Mouse (Mus musculus) liver, embryonic 13.5 days (tissue): ENCODE data around the gene Pxmp2. TPM values are rescaled to one million over a fixed set of nuclear protein-coding genes. Genes with fewer than 3 reads are reported as not detected.

Experiments used
- ATAC-seq: fragments of 200-750 bp; cut with Nextera tagmentation; 2 replicates; pipeline ENCODE4 v1.8.0; 2017; ENCODE audit warnings: low read depth, mild to moderate bottlenecking, moderate number of reproducible peaks, moderate library complexity
- DNase-seq: peaks from one replicate; pipeline ENCODE4 v3.0.0; 2022
- H3K27ac ChIP-seq: fragments of 300-500 bp; sonication (generic); 2 replicates; pipeline ENCODE4 v1.5.1; 2015; ENCODE audit warnings: moderate library complexity, mild to moderate bottlenecking, inconsistent platforms
- H3K27me3 ChIP-seq: fragments of 300-500 bp; sonication (generic); 2 replicates; pipeline ENCODE4 v1.6.1; 2015; ENCODE audit warnings: mild to moderate bottlenecking, inconsistent platforms
- H3K36me3 ChIP-seq: fragments of 300-500 bp; sonication (generic); 2 replicates; pipeline ENCODE4 v1.6.1; 2015; ENCODE audit warnings: mild to moderate bottlenecking, inconsistent platforms
- H3K4me1 ChIP-seq: fragments of 300-500 bp; sonication (generic); replicated peaks from 2 replicates; pipeline ENCODE4 v1.6.1; 2015; ENCODE audit warnings: inconsistent platforms
- H3K4me2 ChIP-seq: fragments of 300-500 bp; sonication (generic); 2 replicates; pipeline ENCODE4 v1.6.1; 2015; ENCODE audit warnings: inconsistent platforms, mild to moderate bottlenecking, moderate library complexity
- H3K4me3 ChIP-seq: fragments of 300-500 bp; sonication (generic); replicated peaks from 2 replicates; pipeline ENCODE4 v1.5.1; 2015; ENCODE audit warnings: mild to moderate bottlenecking, inconsistent platforms
- H3K9ac ChIP-seq: fragments of 300-500 bp; sonication (generic); 2 replicates; pipeline ENCODE4 v1.6.1; 2015; ENCODE audit warnings: mild to moderate bottlenecking, inconsistent platforms
- H3K9me3 ChIP-seq: fragments of 300-500 bp; sonication (generic); replicated peaks from 2 replicates; pipeline ENCODE4 v1.6.1; 2016; ENCODE audit warnings: inconsistent platforms
- WGBS: fragments of 180-500 bp; shearing (Covaris S2); methylation state at CpG from one replicate; pipeline ENCODE4 v1.1.7; 2015; ENCODE audit not compliant: insufficient replicate concordance; 5-methylcytosine and 5-hydroxymethylcytosine counted together
- polyA plus RNA-seq: library from polyadenylated mRNA; unstranded; fragments of >200 nt; fragmentation: Nextera tagmentation; extraction: Ambion mirVana; gene quantifications from 2 replicates; pipeline ENCODE4 v1.2.1, GENCODE M21; 2015

Pxmp2 gene
- polyA plus RNA-seq = 34.1 and 34.3 TPM in 2 replicates

DNA sequence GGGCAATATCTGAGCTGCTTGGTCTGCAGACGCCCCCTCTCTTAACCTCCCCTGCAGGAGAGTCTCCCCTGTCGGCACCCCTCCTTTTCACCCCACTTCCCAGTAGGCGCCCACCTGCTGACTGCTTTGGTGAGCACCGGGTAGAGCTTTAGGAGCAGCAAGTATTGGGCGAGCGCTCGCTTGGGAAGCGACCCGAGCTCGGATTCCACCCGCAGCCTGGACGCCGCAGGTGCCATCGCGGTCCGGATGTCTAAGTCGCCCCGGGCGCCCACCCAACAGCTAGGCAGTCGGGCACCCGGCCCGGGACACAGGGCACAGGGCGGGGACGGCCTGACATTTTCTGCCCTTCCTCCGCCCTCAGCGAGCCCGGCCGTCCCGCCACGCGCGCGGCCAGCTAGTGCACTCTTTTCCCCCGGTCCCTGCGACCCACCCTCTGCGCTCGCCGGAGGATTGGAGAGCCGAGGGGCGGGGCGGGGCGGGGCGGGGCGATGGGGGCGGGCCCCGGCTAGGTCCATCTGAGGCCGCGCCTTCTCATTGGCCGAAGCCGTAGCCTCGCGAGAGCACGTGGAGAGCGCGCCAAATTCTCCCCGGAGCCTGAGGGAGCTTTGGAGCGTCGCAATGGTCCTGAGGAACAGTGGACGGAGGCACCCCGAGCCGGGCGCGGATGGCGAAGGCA lies at the start of gene Pxmp2, which contains the start of gene Pole:
Gene Pxmp2, minus strand, starts transcription at position 417 of the 676 bp plus-strand sequence.
Gene Pole, plus strand, starts transcription at position 537 of the 676 bp plus-strand sequence.
- Histone ChIP-seq H3K4me1 (peaks cover 44% of the 10 kb centered on the region), H3K4me2 (peak within 1 kb of the TSS; percentile 100), H3K36me3 (peaks cover 26% of the 10 kb centered on the region), H3K27me3 (no peaks in the 10 kb centered on the region), H3K27ac (peak within 1 kb of the TSS; percentile 86), H3K9ac (peak within 1 kb of the TSS; percentile 87), H3K4me3 (peak within 1 kb of the TSS; percentile 83), H3K9me3 (no peaks in the 10 kb centered on the region)
- DNase-seq (peak; percentile 89), ATAC-seq (peak; percentile 95)
- under 1% methylated on average over 54 of the region's 64 CpGs for WGBS

DNA sequence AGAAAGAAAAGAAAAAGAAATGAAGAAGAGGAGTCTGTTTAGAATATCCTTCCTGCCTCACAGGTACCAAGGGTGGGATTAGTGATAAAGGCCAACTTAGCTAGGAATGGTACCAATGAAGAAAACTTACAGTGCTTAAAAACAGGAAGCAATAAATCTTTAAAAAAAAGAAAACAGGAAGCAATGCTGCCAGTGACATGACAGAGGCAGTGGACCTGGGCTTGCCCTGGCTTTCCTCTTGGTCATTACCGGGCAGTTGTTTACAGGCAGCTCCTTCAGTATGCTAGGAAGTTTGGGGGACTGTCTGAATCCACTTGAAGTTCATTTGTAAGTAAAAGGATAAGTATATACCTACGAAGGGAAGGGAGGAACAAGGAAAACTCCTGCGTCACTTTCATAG lies 44.5 kb upstream of the Pxmp2 start:
- no peak for DNase-seq
- WGBS = 47% methylated on average over 3 of the region's 3 CpGs
- H3K36me3 ChIP-seq = peaks cover 94% of the 10 kb centered on the region
- H3K4me2 ChIP-seq = no peak overlapping the region
- H3K27ac ChIP-seq = no peak overlapping the region
- H3K9me3 ChIP-seq = no peaks in the 10 kb centered on the region
- no peak overlapping the region for H3K9ac ChIP-seq
- H3K4me3 ChIP-seq = no peak overlapping the region
- no peak for ATAC-seq
- H3K4me1 ChIP-seq = no peaks in the 10 kb centered on the region
- H3K27me3 ChIP-seq = no peaks in the 10 kb centered on the region

DNA sequence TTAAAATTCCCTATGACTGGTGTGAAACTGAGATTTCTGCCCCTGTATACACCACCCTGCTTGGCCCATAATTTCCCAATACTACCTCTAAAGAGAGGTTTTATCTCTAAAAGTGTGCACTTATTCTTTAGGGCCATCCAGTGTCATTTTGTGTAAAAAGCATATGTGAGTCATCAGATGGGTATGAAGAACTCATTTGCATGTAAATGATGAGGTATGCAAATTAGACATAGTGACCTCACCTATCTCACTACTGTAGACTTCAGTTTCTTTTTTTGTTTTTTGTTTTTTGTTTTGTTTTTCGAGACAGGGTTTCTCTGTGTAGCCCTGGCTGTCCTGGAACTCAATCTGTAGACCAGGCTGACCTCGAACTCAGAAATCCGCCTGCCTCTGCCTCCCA lies 27.1 kb upstream of the Pxmp2 start:
- no peaks in the 10 kb centered on the region for H3K9me3 ChIP-seq
- H3K27me3 ChIP-seq = no peaks in the 10 kb centered on the region
- 83% methylated on average over 3 of the region's 3 CpGs for WGBS
- no peak overlapping the region for H3K27ac ChIP-seq
- H3K4me1 ChIP-seq = no peaks in the 10 kb centered on the region
- H3K4me3 ChIP-seq = no peak overlapping the region
- ATAC-seq (no peak), DNase-seq (no peak)
- no peak overlapping the region for H3K4me2 ChIP-seq
- no peak overlapping the region for H3K9ac ChIP-seq
- H3K36me3 ChIP-seq = peaks cover 83% of the 10 kb centered on the region

DNA sequence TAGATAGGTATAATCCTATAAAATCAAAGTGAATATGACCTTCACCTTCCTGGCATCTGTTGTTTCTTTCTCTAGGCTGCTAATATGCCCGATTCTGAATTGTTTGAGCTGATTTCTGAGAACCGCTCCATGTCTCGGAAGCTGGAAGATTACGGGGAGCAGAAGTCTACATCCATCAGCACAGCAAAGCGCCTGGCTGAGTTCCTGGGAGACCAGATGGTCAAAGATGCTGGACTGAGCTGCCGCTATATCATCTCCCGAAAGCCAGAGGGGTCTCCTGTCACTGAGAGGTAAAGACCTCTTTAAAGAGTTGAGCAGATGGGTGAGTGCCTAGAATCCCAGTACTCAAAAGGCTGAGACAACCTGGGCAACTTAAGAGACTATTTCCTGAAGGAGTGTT lies 22.9 kb upstream of the Pxmp2 start:
- Histone ChIP-seq H3K4me1 (no peaks in the 10 kb centered on the region), H3K4me2 (no peak overlapping the region), H3K9me3 (no peaks in the 10 kb centered on the region), H3K27ac (no peak overlapping the region), H3K36me3 (peaks cover 97% of the 10 kb centered on the region), H3K27me3 (no peaks in the 10 kb centered on the region), H3K4me3 (no peak overlapping the region), H3K9ac (no peak overlapping the region)
- ATAC-seq (no peak), DNase-seq (no peak)
- WGBS = 89% methylated on average over 7 of the region's 7 CpGs

DNA sequence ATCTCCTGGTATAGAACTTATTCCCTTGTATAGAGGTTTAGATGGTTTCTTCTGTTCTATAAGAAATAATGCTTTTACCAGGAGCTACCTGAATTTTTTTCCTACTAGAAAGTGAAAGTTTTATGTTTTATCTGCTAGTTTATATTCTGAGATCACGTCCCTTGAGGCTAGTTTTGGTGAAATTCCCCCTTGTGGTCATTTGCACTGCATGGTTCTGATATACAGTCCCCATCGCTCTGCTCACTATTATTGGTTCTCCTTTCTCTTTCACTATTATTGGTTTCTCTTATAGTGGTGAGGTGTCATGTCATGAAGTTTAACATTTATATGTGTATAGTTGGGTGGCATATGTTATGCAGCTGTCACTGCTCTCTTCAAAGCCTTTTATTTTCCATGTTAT lies 14.6 kb upstream of the Pxmp2 start:
- whole genome bisulfite sequencing = 68% methylated on average over 2 of the region's 2 CpGs
- no peak for DNase-seq
- no peak for ATAC-seq

DNA sequence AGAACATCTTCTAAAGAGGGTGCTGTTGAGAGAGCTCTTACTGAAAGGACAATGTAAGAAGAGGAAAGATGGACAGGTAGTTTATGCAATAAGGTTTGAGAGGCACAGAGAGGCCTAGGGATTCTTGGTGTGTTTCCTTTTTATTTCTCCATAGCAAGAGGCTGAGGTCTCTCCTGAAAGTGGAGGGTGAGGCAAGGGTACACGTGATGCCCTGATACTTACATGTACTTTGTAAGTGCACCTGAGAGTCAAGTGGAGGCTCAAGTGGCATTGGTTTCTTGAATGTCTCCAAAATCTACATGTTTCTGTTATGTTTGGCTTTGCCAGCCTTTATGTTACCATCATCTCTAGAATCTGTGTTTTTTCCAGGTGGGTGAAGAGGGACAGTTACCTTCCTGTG lies 10.7 kb upstream of the Pxmp2 start:
- H3K27me3 ChIP-seq = no peaks in the 10 kb centered on the region
- 83% methylated on average over 1 of the region's 1 CpGs for WGBS
- no peak overlapping the region for H3K4me3 ChIP-seq
- DNase-seq (no peak), ATAC-seq (no peak)
- no peak overlapping the region for H3K27ac ChIP-seq
- H3K4me1 ChIP-seq = peaks cover 4% of the 10 kb centered on the region
- peaks cover 95% of the 10 kb centered on the region for H3K36me3 ChIP-seq
- no peak overlapping the region for H3K9ac ChIP-seq
- H3K9me3 ChIP-seq = no peaks in the 10 kb centered on the region
- H3K4me2 ChIP-seq = no peak overlapping the region

More for the DNA sequence above, 14.6 kb upstream of the Pxmp2 start:
- peaks cover 98% of the 10 kb centered on the region for H3K36me3 ChIP-seq
- H3K4me2 ChIP-seq = no peak overlapping the region
- no peaks in the 10 kb centered on the region for H3K27me3 ChIP-seq
- no peak overlapping the region for H3K9ac ChIP-seq
- no peaks in the 10 kb centered on the region for H3K9me3 ChIP-seq
- H3K27ac ChIP-seq = no peak overlapping the region
- H3K4me1 ChIP-seq = no peaks in the 10 kb centered on the region
- H3K4me3 ChIP-seq = no peak overlapping the region

DNA sequence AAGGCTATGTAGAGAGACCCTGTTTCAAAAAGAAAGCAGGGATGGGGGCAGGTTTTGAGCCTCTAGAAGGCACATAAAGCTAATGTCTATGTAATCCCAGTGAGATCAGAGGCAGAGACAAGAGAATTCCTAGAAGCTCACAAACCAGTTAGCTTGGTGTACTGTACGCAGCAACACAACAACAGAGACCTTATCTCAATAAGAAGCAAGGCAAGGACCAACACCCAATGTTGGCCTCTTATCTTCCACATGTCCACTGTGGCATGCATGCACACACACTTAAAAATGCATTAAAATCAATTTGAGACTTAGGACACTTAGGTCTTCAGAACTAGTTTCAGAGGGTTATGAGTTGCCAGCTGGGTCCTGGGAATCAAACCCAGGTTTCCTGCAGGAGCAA lies 5.7 kb upstream of the Pxmp2 start:
- H3K27me3 ChIP-seq = no peaks in the 10 kb centered on the region
- 26% methylated on average over 1 of the region's 1 CpGs for WGBS

DNA sequence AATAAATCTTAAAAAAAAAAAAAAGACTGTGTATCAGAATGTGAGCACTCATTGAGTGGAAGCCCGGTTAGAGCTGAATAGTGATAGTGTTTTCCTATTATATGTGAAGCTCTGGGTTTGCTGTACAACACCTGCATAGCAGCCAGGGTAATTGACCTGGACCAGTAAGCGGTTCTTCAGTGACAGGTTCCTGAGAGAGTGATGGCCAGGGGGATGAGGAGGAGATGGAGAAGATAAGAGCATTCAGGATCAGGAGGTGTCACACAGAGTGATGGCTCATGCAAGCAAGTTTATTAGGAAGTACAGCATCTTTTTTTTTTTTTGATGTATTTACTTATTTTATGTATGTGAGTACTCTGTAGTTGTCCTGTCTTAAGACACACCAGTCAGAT lies 1.1 kb upstream of the Pxmp2 start:
- 51% methylated on average over 2 of the region's 2 CpGs for WGBS
- Histone ChIP-seq H3K36me3 (peaks cover 37% of the 10 kb centered on the region), H3K4me2 (peak overlapping the region; percentile 100), H3K4me1 (peaks cover 55% of the 10 kb centered on the region), H3K9me3 (no peaks in the 10 kb centered on the region), H3K4me3 (peak overlapping the region; percentile 83), H3K9ac (peak overlapping the region; percentile 87), H3K27ac (no peak overlapping the region), H3K27me3 (no peaks in the 10 kb centered on the region)
- no peak for ATAC-seq
- DNase-seq = no peak

More for the DNA sequence above, 5.7 kb upstream of the Pxmp2 start:
- H3K9ac ChIP-seq = no peak overlapping the region
- no peaks in the 10 kb centered on the region for H3K9me3 ChIP-seq
- H3K4me2 ChIP-seq = no peak overlapping the region
- peaks cover 75% of the 10 kb centered on the region for H3K36me3 ChIP-seq
- DNase-seq (no peak), ATAC-seq (peak; percentile 70)
- no peak overlapping the region for H3K4me3 ChIP-seq
- H3K4me1 ChIP-seq = peaks cover 32% of the 10 kb centered on the region
- H3K27ac ChIP-seq = 0 out of 2 replicates have a peak overlapping the region, but pooled peaks have one; percentile 19

DNA sequence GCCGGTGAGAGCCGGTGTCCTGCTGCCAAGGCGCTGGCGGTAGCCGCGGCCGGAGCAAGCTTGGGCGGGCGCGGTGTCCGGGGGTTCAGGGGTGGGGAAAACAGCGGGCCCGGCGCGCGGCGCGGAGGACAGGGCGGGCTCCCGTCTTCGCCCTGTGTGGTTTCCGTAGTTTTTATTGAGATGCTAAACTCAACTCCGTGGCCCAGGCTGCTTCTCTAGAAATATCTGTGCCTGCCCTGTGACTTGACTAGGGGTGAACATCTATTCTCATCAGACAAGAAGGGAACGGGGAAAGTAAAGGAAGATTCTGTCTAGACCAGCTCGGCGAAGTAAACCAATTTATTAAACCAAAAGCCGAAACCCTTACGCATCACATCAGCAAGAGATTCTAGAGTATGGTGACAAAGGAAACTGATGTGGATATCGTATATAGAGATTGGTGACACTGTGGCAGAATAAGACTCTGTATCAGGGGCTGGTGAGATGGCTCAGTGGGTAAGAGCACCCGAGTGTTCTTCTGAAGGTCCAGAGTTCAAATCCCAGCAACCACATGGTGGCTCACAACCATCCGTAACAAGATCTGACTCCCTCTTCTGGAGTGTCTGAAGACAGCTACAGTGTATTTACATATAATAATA lies 579 bp upstream of the Pxmp2 start:
- H3K27ac ChIP-seq = peak overlapping the region; percentile 86
- no peak for DNase-seq
- H3K9ac ChIP-seq = peak overlapping the region; percentile 87
- H3K4me3 ChIP-seq = peak overlapping the region; percentile 83
- 2% methylated on average over 31 of the region's 31 CpGs for WGBS
- no peaks in the 10 kb centered on the region for H3K27me3 ChIP-seq
- peak overlapping the region; percentile 100 for H3K4me2 ChIP-seq
- peak; percentile 83 for ATAC-seq
- no peaks in the 10 kb centered on the region for H3K9me3 ChIP-seq
- H3K4me1 ChIP-seq = peaks cover 50% of the 10 kb centered on the region
- H3K36me3 ChIP-seq = peaks cover 32% of the 10 kb centered on the region

DNA sequence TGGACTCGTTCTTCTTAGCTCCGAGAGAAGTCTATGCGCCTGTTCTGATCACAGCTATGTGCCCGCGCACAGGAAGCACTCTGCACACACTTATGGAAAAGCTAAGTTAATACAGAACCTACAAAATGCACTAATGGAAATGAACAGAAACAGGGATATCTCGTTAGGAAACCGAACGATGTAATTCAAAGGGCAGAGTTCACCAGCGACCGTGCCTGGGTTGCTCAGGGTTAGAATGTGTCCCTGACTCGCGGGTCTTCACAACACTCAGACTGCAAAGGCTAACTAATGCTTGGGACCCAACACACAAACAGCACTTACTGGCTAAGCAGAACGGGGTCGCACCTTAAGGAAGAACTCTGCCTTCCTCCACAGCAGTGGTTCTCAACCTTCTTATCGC lies 830 bp downstream of the Pxmp2 start:
- peaks cover 42% of the 10 kb centered on the region for H3K4me1 ChIP-seq
- H3K27ac ChIP-seq = peak overlapping the region; percentile 77
- no peaks in the 10 kb centered on the region for H3K27me3 ChIP-seq
- H3K36me3 ChIP-seq = peaks cover 18% of the 10 kb centered on the region
- peak overlapping the region; percentile 87 for H3K9ac ChIP-seq
- 1% methylated on average over 15 of the region's 15 CpGs for WGBS
- DNase-seq = no peak
- H3K9me3 ChIP-seq = no peaks in the 10 kb centered on the region
- no peak for ATAC-seq
- peak overlapping the region; percentile 100 for H3K4me2 ChIP-seq
- H3K4me3 ChIP-seq = peak overlapping the region; percentile 83

DNA sequence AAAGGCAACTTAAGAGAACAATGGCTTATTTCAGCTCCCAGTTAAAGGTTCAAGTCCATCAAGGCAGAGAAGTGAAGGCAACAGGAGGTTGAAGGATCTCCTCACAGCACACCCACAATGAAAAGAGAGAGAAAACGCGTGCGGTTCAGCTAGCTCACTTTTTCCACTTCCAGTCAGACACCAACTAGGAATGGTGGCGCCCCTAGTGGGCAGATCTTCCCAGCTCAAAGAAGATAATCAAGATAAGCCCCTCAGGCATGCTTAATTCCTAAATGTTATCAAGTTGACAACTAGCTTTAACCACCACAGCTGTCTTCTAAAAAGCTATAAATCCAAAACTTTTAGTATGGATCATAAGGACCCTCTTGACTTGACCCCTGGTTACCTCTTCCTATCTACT lies 1.4 kb downstream of the Pxmp2 start:
- 8% methylated on average over 4 of the region's 4 CpGs for WGBS
- no peak for ATAC-seq
- Histone ChIP-seq H3K36me3 (peaks cover 12% of the 10 kb centered on the region), H3K4me2 (peak overlapping the region; percentile 100), H3K4me3 (peak overlapping the region; percentile 83), H3K9ac (peak overlapping the region; percentile 87), H3K27me3 (no peaks in the 10 kb centered on the region), H3K9me3 (no peaks in the 10 kb centered on the region), H3K4me1 (peaks cover 42% of the 10 kb centered on the region), H3K27ac (peak overlapping the region; percentile 77; the same call in 1 of the 2 replicates)
- DNase-seq = peak; percentile 78
